22 mouse cellular contexts compared by ENCODE assay signal in genomic region chr17:73070466-73070865, GRCm38 (mm10). TPM values are rescaled to one million over a fixed set of nuclear protein-coding genes. Genes with fewer than 3 reads are reported as not detected.
A peak's percentile ranks its signal among the peaks of the same experiment; 100 is the strongest.
DNase-seq lines count a peak whose midpoint lies in the region; ATAC-seq and TF ChIP-seq lines count a peak whose summit lies in the region.
"Had no signal": no experiment of that assay in that cellular context is flagged by ENCODE, and none has a peak within 500 bp of the region (broad histone marks: within the 10 kb centered on the region; RNA-seq: fewer than 3 reads in every experiment).

No protein-coding gene starts in this region.

- H3K27ac ChIP-seq in heart, adult 2 months, result peak overlapping the region; percentile 88
- H3K27ac ChIP-seq in heart, postnatal 0 days (ENCODE audit: low read depth), result peak overlapping the region; percentile 86
- H3K27ac ChIP-seq in lung, embryonic 14.5 days (ENCODE audit: low read depth), result peak overlapping the region; percentile 81
- 0 out of 2 replicates have a peak overlapping the region, but pooled peaks have one; percentile 62 for H3K27ac ChIP-seq in intestine, embryonic 15.5 days
- H3K27ac ChIP-seq: embryonic facial prominence, embryonic 12.5 days; hindbrain, embryonic 12.5 days; limb, embryonic 13.5 days; liver, embryonic 13.5 days; midbrain, embryonic 10.5 days had no signal

- 68% methylated on average over 2 of the region's 2 CpGs for WGBS in heart, adult 2 months
- WGBS in heart, postnatal 0 days, result 68% methylated on average over 2 of the region's 2 CpGs
- 80% methylated on average over 2 of the region's 2 CpGs for WGBS in lung, embryonic 14.5 days
- WGBS in intestine, embryonic 15.5 days, result 80% methylated on average over 2 of the region's 2 CpGs

- H3K9ac ChIP-seq in heart, adult 2 months (ENCODE audit: low read depth, low read length), result no peak overlapping the region
- H3K9ac ChIP-seq in heart, postnatal 0 days (replicated peaks; ENCODE audit: low read depth, low read length), result no peak overlapping the region
- H3K9ac ChIP-seq in lung, embryonic 14.5 days, result no peak overlapping the region
- no peak overlapping the region for H3K9ac ChIP-seq in intestine, embryonic 15.5 days
- H3K9ac ChIP-seq: embryonic facial prominence, embryonic 12.5 days; hindbrain, embryonic 12.5 days; limb, embryonic 13.5 days; liver, embryonic 13.5 days had no signal

- H3K4me1 ChIP-seq in heart, adult 2 months (ENCODE audit: control insufficient read depth, insufficient read depth, low read length), result peaks cover 31% of the 10 kb centered on the region
- peaks cover 71% of the 10 kb centered on the region for H3K4me1 ChIP-seq in heart, postnatal 0 days (ENCODE audit: control insufficient read depth, insufficient read depth)
- H3K4me1 ChIP-seq in lung, embryonic 14.5 days (ENCODE audit: insufficient read depth), result peaks cover 37% of the 10 kb centered on the region
- peaks cover 37% of the 10 kb centered on the region for H3K4me1 ChIP-seq in intestine, embryonic 15.5 days (replicated peaks)

- H3K4me2 ChIP-seq in heart, postnatal 0 days (ENCODE audit: low read depth, low read length), result no peak overlapping the region
- no peak overlapping the region for H3K4me2 ChIP-seq in lung, embryonic 14.5 days
- H3K4me2 ChIP-seq in intestine, embryonic 15.5 days (replicated peaks), result no peak overlapping the region
- H3K4me2 ChIP-seq: embryonic facial prominence, embryonic 12.5 days; hindbrain, embryonic 12.5 days; limb, embryonic 13.5 days; liver, embryonic 13.5 days had no signal

- H3K27me3 ChIP-seq in heart, adult 2 months (ENCODE audit: control insufficient read depth, insufficient read depth, low read length), result no peaks in the 10 kb centered on the region
- no peaks in the 10 kb centered on the region for H3K27me3 ChIP-seq in heart, postnatal 0 days (ENCODE audit: control insufficient read depth, insufficient read depth, low read length)
- no peaks in the 10 kb centered on the region for H3K27me3 ChIP-seq in lung, embryonic 14.5 days (ENCODE audit: insufficient read depth, low read length)
- no peaks in the 10 kb centered on the region for H3K27me3 ChIP-seq in intestine, embryonic 15.5 days (replicated peaks)
- H3K27me3 ChIP-seq: embryonic facial prominence, embryonic 12.5 days; hindbrain, embryonic 12.5 days; liver, embryonic 13.5 days had no signal

- H3K79me2 ChIP-seq in heart, adult 2 months (replicated peaks; ENCODE audit: control insufficient read depth, insufficient read depth, low read length), result no peaks in the 10 kb centered on the region

- H3K4me3 ChIP-seq in heart, adult 2 months, result no peak overlapping the region
- no peak overlapping the region for H3K4me3 ChIP-seq in heart, postnatal 0 days (ENCODE audit: low read depth, low read length)
- no peak overlapping the region for H3K4me3 ChIP-seq in lung, embryonic 14.5 days (ENCODE audit: low read depth, low read length)
- H3K4me3 ChIP-seq in intestine, embryonic 15.5 days (replicated peaks), result no peak overlapping the region
- H3K4me3 ChIP-seq: embryonic facial prominence, embryonic 12.5 days; hindbrain, embryonic 12.5 days; limb, embryonic 13.5 days; liver, embryonic 13.5 days; midbrain, embryonic 10.5 days had no signal

- no peak for ATAC-seq in heart, postnatal 0 days (ENCODE audit: insufficient read depth, low read depth)
- ATAC-seq in lung, embryonic 14.5 days (ENCODE audit: insufficient read depth), result no peak
- ATAC-seq in intestine, embryonic 15.5 days, result no peak
- ATAC-seq: activated CD4-positive, CD25-positive, alpha-beta regulatory T cell, adult 4 months; forebrain, embryonic 14.5 days had no signal

- no peak for TF ChIP-seq CTCF in heart, adult 2 months (IDR thresholded peaks at IDR 0.05)
- no peak for TF ChIP-seq CTCF in heart, postnatal 0 days (IDR thresholded peaks at IDR 0.05; ENCODE audit: low read depth)
- no peak for TF ChIP-seq CTCF in lung, embryonic 14.5 days (IDR thresholded peaks at IDR 0.05; ENCODE audit: low read depth)

- DNase-seq in heart, adult 2 months, result no peak
- no peak for DNase-seq in heart, adult 9 months (ENCODE audit: low spot score in 2 of 2)
- no peak for DNase-seq in heart, postnatal 0 days (ENCODE audit: low spot score)
- no peak for DNase-seq in heart, postnatal 4 days
- DNase-seq in lung, embryonic 14.5 days, result no peak
- no peak for DNase-seq in lung, postnatal 36 days
- DNase-seq in right cerebral cortex, postnatal 10 days (ENCODE audit: low spot score in 2 of 2), result no peak
- DNase-seq: adrenal gland, postnatal 10 days; cerebellum, adult 9-11 months; gastrocnemius, postnatal 25 days; layer of hippocampus, postnatal 36 days; liver, embryonic 13.5 days; lung, postnatal 4 days; right cerebral cortex, postnatal 25 days had no signal

- intact Hi-C loops in heart, adult 2 months (cut with DNase I), result no loop called here

- TF ChIP-seq POLR2A in heart, adult 2 months (IDR thresholded peaks at IDR 0.05; ENCODE audit: insufficient read depth, low read depth, low read length), result no peak

- TF ChIP-seq EP300 in heart, adult 2 months (IDR thresholded peaks at IDR 0.05; ENCODE audit: insufficient read depth, low read depth, low read length), result no peak
- no peak for TF ChIP-seq EP300 in heart, postnatal 0 days (IDR thresholded peaks at IDR 0.05; ENCODE audit: low read depth)

- peaks cover 9% of the 10 kb centered on the region for H3K36me3 ChIP-seq in heart, adult 2 months (ENCODE audit: control insufficient read depth, insufficient read depth, low read length)
- H3K36me3 ChIP-seq in heart, postnatal 0 days (replicated peaks; ENCODE audit: control insufficient read depth, insufficient read depth, low read length), result no peaks in the 10 kb centered on the region
- no peaks in the 10 kb centered on the region for H3K36me3 ChIP-seq in lung, embryonic 14.5 days (ENCODE audit: insufficient read depth)
- no peaks in the 10 kb centered on the region for H3K36me3 ChIP-seq in intestine, embryonic 15.5 days
- H3K36me3 ChIP-seq: embryonic facial prominence, embryonic 12.5 days; G1E; hindbrain, embryonic 12.5 days; limb, embryonic 13.5 days; liver, embryonic 13.5 days; midbrain, embryonic 10.5 days had no signal

- H3K9me3 ChIP-seq in heart, postnatal 0 days (replicated peaks; ENCODE audit: control insufficient read depth, low read length), result no peaks in the 10 kb centered on the region
- no peaks in the 10 kb centered on the region for H3K9me3 ChIP-seq in lung, embryonic 14.5 days (ENCODE audit: low read depth, low read length)
- H3K9me3 ChIP-seq in intestine, embryonic 15.5 days, result no peaks in the 10 kb centered on the region
- H3K9me3 ChIP-seq: embryonic facial prominence, embryonic 12.5 days; G1E; hindbrain, embryonic 12.5 days; limb, embryonic 13.5 days; liver, embryonic 13.5 days; midbrain, embryonic 10.5 days had no signal

RNA-seq across cellular contexts. Expression of gene Lclat1, which starts 37.3 kb away (rescaled TPM):
- total RNA-seq in heart, adult 2 months (2021), result 100 to 1,000 TPM; 100 to 104 TPM
- 30.2 and 65.1 TPM in 2 replicates for polyA plus RNA-seq in heart, adult 2 months (2012; rRNA removed)
- total RNA-seq in heart, postnatal 0 days (2014; rRNA removed; ENCODE audit: low replicate concordance), result 218 and 225 TPM in 2 replicates
- 31.5 and 32.8 TPM in 2 replicates for polyA plus RNA-seq in heart, postnatal 0 days (2015; fragmentation: Nextera tagmentation; extraction: Ambion mirVana)
- total RNA-seq in heart, postnatal 4 days (2021), result 100 to 1,000 TPM; 160 to 168 TPM
- polyA plus RNA-seq in lung, embryonic 14.5 days (2014; fragmentation: Nextera tagmentation; extraction: Ambion mirVana), result 23.0 and 25.0 TPM in 2 replicates
- 24.2 and 25.0 TPM in 2 replicates for polyA plus RNA-seq in intestine, embryonic 15.5 days (2015; fragmentation: Nextera tagmentation; extraction: Ambion mirVana)
